Mouse (Mus musculus) cerebellum, postnatal 36 days (tissue): ENCODE data around the gene Acvr1b.

Experiments used
- DNase-seq, 2 experiments: peaks; one replicate each; pipeline ENCODE4 v3.0.0; 2021 to 2022; ENCODE audit warnings: mixed read lengths in 2 of 2

Acvr1b gene

DNA sequence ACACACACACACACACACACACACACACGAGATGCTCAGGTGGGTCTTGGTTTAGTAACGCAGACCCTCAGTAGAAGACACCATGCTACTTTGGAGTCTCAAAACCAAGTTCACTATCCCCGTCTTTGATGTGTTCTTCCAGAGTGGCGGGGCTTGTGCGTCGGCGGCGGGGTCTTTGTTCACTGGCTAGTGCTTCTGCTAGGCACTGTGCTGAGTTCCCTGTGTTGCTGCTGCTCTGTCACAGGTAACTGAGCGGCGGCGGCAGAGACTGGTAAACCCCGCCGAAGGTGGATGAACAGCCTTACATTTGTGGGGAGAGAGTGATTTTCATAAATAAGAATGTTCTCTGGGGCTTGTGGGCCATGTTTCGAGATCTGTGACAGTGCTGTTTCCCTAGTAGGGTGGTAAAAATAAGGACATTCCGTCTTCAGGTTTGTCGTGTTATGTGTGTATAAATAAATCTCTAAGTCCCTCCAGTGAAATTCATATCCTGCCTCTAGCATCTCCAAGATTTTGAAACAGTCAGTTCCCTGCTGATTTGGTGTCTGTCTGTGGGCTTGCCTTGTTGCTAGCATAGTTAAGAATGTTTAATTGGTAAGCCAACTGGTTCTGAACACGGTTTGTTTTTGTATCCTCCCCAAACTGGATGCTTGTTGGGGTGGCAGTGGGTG is 1.9 kb downstream of the Acvr1b start:
- DNase-seq: peak; percentile 27 to 42

DNA sequence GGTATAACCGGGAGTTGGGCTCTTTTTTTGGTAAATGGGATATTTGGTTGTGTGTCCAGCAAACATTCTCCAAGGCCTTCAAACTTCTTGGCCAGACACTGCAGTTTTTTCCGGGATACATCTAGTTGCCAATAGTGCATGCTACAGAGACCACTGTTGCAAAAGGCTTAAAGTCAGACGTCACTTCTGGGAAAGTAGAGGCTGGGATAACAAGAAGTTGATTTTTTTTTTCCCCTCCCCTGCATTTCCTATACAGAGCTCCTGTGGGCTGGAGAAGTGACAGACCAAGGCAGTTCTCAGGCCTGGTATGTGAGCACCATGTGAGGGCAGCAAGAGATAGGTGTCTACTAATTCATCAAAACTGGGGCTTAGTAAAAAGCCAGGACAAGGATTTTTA is 2.4 kb downstream of the Acvr1b start:
- DNase-seq: no peak

DNA sequence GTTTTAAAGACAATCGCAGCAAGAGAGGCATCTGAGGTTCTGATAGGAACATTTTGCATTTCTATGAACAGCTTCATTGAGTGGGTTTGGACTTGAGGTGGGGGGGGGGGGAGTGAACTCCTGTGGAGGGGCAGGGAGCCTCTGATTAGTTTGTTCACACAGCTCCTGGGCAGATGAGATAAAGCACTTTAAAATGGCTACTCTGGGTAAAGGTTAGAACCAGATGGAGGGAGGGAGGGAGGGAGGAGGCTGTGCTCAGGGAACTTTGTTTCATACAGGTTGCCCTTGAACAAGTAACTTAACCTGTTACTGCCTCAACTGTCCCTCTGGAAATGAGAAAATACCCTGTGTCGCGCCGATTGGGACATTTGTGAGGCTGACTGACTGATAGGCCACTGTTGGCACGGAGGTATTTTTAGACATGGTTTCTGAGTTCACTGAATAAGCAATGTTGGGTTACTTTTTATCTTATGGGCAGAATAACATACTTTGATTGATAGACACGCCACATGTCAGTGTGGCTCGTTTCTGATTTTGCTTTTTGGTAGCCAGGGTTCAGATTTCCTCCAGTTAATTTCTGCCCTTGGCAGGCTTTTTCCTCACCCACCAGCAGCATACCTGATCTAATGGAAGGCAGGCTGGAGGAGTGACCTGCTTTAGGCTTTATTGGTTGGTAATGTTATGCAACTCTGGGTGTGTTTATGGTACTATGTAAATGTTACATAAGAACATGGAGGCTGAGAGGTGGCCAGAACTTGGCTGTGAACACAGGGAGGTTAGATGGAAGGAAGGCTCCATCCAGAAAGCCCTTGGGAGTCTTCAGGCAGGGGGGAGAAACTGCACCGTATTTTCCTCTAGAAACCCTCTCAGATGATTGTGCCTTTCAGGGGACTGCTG is 3.2 kb downstream of the Acvr1b start:
- peak; percentile 35 to 44 for DNase-seq

GRCm38 (mm10) chr15:101180363-101181105 is 6.7 kb downstream of the Acvr1b start:
- DNase-seq: no peak

- no peak for DNase-seq
Measured at GRCm38 (mm10) chr15:101181106-101181466, 7.2 kb downstream of the Acvr1b start.

GRCm38 (mm10) chr15:101181500-101181899 is 7.6 kb downstream of the Acvr1b start:
- no peak for DNase-seq

- no peak for DNase-seq
Measured at GRCm38 (mm10) chr15:101182676-101183075, 8.8 kb downstream of the Acvr1b start.

DNA sequence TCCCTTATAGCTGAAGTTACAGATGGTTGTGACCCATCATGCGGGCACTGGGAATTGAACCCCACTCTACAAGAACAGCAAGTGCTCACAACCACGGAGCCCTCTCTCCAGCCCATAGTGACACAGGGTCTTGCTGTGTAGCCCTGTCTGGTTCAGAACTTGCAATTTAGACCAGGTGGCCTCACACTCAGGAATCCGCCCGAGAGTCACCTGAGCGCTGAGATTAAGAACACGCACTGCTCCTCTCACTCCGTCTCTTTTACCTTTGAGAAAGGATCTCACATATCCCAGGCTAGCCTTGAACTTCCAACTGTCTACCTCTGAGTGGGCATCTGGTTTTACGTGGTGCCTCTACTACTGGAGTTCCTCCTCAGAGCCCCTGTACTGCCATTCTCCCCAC is 10.4 kb downstream of the Acvr1b start:
- DNase-seq: no peak

DNA sequence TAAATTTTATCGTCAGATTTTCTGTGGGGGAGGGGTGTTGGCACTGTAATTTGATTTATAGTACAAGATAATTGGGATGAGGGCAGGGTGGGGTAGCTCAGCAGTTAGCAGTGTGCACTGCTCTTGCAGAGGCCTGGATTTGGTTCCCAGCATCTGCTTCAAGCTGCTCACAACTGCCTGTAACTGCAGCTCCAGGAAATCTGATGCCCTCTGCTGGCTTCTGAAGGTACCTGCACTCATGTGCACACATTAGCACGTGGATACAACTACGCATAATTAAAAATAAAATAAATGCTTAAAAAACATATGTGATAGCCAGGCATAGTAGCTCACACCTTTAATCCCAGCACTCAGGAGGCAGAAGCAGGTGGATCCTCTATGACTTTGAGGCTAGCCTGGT is 11.7 kb downstream of the Acvr1b start:
- no peak for DNase-seq

DNA sequence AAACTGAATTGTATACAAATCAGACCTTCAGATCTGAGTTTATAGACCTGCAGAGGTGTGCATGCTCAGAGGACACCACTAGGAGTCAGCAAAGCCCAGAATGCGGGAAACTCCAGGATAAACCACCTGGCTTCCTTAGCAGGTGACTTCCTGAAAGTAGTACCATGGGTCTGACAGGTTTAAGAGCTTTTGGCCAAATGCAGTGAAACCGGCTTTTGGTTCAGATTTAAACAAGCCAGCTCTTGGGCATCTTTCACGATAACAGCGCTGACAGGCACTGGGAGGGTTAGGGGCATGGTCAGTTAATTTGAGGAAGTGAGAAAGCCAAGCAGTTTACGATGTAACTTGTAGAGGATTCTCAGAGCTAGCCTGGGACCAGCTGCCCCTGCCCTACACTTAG is 14.0 kb downstream of the Acvr1b start:
- DNase-seq: no peak

GRCm38 (mm10) chr15:101189981-101190761 is 16.3 kb downstream of the Acvr1b start:
- no peak for DNase-seq

DNA sequence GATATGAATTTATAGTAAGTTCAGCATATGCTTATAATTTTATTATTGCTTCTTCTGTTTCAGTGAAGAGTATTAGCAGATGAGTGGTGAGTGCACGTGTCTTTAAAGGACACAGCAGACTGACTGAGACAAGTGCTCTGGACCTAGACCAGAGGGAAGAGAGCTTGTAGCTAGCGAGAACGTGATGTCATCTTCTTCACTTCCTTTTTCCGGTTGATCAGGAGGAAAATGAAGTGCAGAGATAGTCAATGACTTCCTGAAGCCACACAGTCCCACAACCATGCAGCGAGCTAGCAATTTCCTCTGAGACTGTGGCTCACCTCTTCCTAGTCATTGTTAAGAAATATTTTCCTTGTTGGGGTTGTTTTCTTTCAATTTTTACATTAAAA is 16.9 kb downstream of the Acvr1b start:
- DNase-seq: no peak

DNA sequence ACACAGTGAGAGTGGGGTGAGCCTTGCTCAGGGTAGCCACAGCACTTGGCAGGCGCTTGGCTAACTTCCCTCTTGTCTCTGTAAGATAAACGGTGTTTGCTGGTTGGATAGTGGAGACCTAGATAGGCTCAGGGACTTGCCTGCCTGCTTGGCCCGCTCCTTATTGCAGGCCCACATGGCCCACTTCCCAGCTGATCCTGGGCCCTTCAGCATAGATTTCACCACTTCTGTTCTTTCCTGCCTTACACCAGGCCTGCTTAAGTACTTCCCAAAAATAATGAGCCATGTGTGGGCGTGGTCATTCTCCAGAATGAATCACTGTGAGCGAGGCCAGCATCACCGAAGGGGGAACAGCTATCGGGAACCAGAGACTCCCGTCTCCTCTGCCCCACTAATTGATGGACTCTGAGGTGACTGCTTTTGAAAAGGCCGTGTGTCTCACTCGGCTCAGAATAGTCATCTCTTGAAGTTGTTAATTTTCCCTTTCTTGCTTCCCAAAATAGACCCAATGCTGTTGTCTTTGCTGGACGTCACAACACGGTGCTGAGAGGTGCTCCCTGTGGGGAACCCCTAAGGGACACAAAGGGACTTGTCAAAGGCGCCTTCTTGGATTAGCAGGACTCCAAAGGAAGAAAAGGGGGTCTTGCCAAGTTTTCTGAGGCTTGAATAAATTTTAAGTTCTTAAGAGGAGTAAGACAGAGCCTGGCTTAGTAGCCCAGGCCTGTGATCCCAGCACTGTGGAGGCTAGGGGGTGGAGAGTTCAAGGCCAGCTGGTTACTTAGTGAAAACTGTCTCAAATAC is 17.8 kb downstream of the Acvr1b start:
- no peak for DNase-seq

GRCm38 (mm10) chr15:101192260-101192640 is 18.4 kb downstream of the Acvr1b start:
- no peak for DNase-seq

- DNase-seq: no peak
Measured at GRCm38 (mm10) chr15:101192651-101193050, 18.8 kb downstream of the Acvr1b start.

DNA sequence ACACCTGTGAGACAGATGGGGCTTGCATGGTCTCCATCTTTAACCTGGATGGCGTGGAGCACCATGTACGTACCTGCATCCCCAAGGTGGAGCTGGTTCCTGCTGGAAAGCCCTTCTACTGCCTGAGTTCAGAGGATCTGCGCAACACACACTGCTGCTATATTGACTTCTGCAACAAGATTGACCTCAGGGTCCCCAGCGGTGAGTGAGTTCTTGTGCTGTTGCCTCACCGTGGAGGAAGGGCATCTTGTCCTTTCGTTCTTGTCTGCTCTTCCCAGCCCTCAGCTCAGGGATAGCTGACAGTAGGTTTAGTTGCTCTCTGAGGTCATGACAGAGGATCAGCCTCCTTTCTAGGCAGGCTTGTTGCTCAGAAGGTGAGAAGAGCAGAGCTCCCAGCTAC is 20.1 kb downstream of the Acvr1b start:
- DNase-seq: no peak

GRCm38 (mm10) chr15:101194951-101195823 is 21.3 kb downstream of the Acvr1b start:
- DNase-seq: no peak

DNA sequence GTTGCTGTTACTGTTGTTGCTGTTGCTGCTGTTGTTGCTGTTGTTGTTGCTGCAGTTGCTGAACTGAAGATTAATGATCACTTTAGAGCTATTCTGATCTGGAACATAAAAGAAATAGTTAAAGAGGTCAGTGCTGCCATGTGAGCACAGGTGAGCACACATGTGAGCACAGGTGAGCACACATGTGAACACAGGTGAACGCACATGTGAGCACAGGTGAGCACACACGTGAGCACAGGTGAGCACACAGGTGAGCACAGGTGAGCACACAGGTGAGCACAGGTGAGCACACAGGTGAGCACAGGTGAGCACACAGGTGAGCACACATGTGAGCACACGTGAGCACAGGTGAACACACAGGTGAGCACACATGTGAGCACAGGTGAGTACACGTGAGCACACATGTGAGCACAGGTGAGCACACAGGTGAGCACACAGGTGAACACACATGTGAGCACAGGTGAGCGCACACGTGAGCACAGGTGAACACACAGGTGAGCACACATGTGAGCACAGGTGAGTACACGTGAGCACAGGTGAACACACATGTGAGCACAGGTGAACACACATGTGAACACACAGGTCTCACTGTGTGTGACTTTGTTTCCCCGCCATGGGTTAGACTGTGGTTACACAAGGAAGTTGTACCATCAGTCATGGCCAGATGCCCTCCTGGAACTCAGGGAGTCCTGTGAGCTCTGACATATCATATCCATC is 22.4 kb downstream of the Acvr1b start:
- DNase-seq: no peak

- no peak for DNase-seq
Measured at GRCm38 (mm10) chr15:101196961-101197360, 23.1 kb downstream of the Acvr1b start.

GRCm38 (mm10) chr15:101197497-101198179 is 23.8 kb downstream of the Acvr1b start:
- DNase-seq: no peak
